Mouse (Mus musculus) olfactory bulb, adult 2 months (tissue): ENCODE results near the gene Siah2.

Experiments
- CTCF ChIP-seq: fragments of 200-500 bp; IDR thresholded peaks from 2 replicates; pipeline ENCODE4 v1.5.1; 2012; ENCODE audit warnings: low read depth, mild to moderate bottlenecking, low read length, moderate library complexity; ENCODE audit not compliant: insufficient read depth
- POLR2A ChIP-seq: fragments of 200-500 bp; IDR thresholded peaks from 2 replicates; pipeline ENCODE4 v1.6.1; 2012; ENCODE audit warnings: mild to moderate bottlenecking, low read depth, low read length, moderate library complexity; ENCODE audit not compliant: insufficient read depth

DNA sequence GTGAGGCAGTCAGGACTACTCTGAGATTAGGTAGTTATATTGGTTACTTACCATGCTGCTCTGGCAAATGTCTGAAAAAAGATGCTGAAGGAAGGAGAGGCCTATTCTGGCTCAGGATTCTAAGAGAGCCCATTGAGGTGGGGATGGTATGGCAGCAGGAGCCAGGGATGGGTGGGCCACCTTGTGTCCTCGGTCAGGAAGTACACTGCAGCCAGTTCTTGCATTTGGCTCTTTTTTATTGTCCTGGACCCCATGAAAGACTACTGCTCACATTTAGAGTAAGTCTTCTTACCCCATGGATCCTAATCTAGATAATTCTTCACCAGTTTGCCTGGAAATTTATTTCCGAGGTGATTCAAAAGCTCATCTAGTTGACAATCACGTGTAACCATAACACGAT lies 12.3 kb upstream of the Siah2 start:
- TF ChIP-seq POLR2A: no peak
- TF ChIP-seq CTCF: no peak
